Mouse (Mus musculus) left cerebral cortex, postnatal 36 days (tissue): ENCODE results near the gene Gm21976. TPM values are rescaled to one million over a fixed set of nuclear protein-coding genes. Genes with fewer than 3 reads are reported as not detected.

Experiments
- DNase-seq, 2 experiments: peaks; one replicate each; pipeline ENCODE4 v3.0.0; 2021 to 2022; ENCODE audit warnings: low spot score in 2 of 2, mixed read lengths in 1 of 2
- intact Hi-C: fragments of 180-260 bp; cut with DNase I; formaldehyde crosslinking; loops from one replicate; pipeline ENCODE4 v1.15.1; 2025
- total RNA-seq, 2 experiments: library from RNA; stranded (reverse); gene quantifications; 2 replicates each; pipeline ENCODE4 v1.2.3; 2021

Gene Gm21976
- total RNA-seq, 2 experiments from 2014 or later = not detected

DNA sequence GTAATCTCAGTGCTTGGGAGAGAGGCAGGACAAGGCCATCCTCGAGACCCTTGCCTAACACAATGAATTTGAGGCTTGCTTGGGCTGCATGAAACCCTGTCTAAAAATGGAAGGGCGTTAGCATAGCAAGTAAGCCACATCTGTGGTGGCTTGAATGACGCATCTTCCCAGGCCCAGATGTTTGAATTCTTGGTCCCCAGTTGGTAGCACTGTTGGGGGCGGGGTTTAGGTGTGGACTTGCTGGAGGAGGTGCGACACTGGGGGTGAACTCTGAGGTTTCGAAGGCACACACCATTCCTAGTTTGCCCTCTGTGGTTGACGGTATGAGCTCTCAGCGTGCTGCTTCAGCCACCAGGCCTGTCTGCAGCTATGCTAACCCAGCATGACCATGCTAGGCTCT lies 12.0 kb downstream of the Gm21976 start:
- no peak for DNase-seq
- intact Hi-C loops = no loop called here

DNA sequence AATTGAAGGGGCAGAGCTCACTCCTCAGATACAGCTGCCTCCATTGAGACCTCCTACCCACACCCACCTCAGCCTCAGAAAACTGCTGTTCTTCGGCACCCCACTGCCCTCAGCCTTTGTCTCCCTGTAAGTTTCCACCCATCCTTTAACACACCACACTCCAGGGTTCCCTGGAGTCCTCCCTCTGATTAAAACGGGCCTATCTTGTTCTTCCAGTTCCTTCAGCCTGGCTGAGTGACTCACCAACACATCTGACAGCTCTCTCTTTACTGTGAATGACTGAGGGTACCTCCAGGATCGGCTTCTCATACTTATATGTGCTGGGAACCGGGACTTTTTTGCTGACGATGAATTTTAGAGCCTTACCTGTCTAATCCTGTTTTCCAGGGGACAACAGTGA lies 16.4 kb downstream of the Gm21976 start:
- intact Hi-C loops = no loop called here
- DNase-seq = no peak

GRCm38 (mm10) chr13:98297883-98298482 lies 18.3 kb downstream of the Gm21976 start:
- DNase-seq = no peak
- intact Hi-C loops = no loop called here

DNA sequence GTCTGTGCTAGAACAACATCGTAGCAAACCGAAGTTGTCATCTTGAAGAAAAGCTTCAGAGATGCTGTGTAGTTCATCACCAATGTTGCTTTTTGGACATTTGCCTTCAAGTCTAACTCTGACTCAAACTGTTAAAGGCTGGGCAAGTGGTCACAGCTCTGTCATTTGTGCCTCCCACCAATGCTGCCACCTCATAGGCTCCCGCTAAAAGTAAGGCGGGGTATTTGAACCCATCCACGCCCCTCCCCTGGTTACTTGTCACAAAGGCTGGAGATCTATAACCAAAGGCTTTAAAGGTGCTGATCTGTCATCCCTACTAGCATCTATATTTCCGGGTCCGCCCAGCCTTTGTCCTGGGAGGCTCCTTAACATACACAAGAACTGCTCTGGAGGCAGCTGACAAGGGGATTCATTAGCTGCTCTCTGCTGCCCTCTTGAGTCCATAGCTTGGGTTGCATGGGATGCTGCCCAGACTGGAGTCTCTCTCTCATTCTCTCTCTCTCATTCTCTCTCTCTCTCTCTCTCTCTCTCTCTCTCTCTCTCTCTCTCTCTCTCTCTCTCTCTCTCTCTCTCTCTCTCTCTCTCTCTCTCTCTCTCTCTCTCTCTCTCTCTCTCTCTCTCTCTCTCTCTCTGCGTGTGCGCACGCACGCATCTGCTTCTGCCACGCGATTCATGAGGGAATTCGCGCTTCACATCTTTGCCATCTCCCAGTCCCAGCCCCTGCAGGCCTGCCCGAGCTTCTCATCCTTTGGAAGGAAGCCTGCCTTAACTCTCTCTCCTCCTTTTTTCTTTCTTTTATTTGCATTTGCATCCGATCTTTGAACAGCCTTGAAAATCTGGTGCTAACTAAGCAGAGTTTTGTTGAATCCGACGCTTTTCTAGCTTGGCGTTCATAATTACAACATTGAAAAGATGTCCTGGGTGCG lies 19.4 kb downstream of the Gm21976 start:
- DNase-seq = peak; percentile 61 to 75
- intact Hi-C loops = no loop called here

- DNase-seq = no peak
- intact Hi-C loops = no loop called here
These were observed 25.6 kb downstream of the Gm21976 start for GRCm38 (mm10) chr13:98305257-98305656.

GRCm38 (mm10) chr13:98306393-98306792 lies 26.7 kb downstream of the Gm21976 start:
- DNase-seq = no peak
- intact Hi-C loops = no loop called here

GRCm38 (mm10) chr13:98306852-98307475 lies 27.3 kb downstream of the Gm21976 start:
- DNase-seq = peak in 1 of 2 experiments; percentile 9
- intact Hi-C loops = no loop called here

DNA sequence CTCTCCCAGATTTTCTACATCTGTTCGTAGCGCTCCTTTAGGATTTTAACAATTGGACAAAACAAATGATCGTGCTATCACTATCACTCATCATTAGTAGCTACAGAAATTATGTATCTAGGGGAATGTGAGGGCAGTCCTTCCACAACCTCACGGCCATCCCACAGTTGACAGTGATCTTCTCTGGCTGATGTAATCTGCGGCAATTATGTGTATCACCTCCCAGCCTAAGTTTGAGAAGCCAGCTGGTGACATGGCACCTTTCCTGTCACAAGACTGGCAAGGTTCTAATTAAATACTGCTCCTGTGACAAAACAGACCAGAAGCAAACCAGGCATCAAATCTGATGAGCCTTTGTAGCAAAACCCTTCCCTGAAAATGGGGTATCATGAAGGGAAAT lies 28.3 kb downstream of the Gm21976 start:
- no peak for DNase-seq
- intact Hi-C loops = no loop called here

DNA sequence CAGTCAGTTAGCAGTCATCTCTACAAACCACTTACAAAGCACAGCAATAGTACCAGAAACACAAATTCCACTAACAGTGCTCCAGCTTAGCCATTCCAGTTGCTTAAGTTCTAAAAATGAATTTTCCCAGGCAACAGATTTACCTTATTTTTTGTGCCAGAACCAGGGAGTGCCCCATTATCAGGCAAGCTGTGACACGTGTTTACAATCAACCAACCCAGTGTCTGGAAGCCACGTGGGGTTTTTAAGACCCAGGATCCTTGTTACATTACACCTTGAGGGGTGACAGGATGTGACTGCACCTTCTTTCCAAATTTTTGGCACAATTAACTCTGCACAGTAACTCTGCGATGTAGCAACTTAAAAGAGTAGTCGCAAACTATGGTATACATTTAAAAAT lies 29.0 kb downstream of the Gm21976 start:
- DNase-seq = no peak
- intact Hi-C loops = no loop called here

DNA sequence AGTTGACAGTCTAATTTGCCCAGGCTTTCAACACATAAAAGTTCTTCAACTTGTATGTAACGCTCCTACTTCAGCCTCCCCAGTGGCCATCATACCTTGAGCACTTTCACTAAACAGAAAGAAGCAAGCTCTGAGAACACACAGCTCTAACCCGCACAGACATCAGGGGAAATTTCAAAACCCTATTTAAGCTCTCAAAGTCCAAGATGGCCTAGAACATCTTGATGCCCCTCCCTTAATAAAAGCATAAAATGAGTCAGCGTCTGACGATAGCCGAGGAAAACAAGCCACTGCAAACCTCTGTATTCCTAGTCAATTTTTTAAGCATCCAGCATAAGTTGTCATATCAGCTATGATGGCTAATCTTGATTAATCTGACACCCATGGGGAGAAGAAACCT lies 31.9 kb downstream of the Gm21976 start:
- no peak for DNase-seq
- intact Hi-C loops = no loop called here

DNA sequence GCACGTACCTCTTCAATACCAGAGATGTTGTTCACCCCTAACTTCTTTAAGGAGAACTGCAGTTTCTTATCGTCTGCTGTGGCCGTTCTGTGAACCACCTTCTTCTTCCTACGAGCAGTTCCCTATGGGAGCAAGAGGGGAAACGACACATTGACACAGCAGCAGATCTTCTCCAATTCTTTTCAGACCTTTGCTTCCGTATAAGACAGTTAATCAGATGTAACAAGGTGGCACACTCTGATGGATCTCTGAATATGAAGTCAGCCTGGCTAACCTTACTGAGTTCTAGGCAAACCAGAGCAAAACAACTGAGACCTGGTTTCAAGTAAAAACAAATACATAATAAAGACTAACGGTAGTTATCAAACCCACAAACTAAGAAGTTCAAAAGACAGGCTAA lies 33.9 kb downstream of the Gm21976 start:
- DNase-seq = no peak
- intact Hi-C loops = no loop called here

DNA sequence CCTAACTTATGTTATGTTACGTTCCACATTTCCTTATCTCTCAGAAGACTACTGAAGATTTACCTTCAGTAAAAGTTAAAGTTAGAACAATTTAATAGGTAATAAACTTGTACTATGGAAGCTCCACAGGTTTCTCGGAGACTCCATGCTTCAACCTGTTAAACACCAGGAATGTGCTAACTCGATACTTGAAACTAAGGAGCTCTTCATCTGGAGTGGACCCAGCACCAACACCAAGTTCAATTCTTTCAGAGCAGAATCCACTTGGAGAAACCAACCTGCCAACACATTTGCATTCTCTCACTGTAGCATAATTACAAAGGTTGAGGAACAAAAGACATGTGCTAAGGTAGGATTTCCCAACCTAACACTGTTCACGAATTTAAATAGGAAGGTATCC lies 35.4 kb downstream of the Gm21976 start:
- DNase-seq = no peak
- intact Hi-C loops = loop anchor here (5.0 kb wide), 1 partner anchor 53 kb away; the partner anchor contains the start of genes Ankra2 and Utp15

- intact Hi-C loops = loop anchor here (5.0 kb wide), 1 partner anchor 54 kb away; the partner anchor contains the start of genes Ankra2 and Utp15
- no peak for DNase-seq
These were observed 36.4 kb downstream of the Gm21976 start for GRCm38 (mm10) chr13:98316140-98316479.

GRCm38 (mm10) chr13:98316480-98317245 lies 37.0 kb downstream of the Gm21976 start, which contains the start of gene Btf3:
Btf3 (minus strand) TSS chr13:98317006.
- DNase-seq = peak; percentile 93
- intact Hi-C loops = loop anchor here (5.0 kb wide), 1 partner anchor 54 kb away; the partner anchor contains the start of genes Ankra2 and Utp15

DNA sequence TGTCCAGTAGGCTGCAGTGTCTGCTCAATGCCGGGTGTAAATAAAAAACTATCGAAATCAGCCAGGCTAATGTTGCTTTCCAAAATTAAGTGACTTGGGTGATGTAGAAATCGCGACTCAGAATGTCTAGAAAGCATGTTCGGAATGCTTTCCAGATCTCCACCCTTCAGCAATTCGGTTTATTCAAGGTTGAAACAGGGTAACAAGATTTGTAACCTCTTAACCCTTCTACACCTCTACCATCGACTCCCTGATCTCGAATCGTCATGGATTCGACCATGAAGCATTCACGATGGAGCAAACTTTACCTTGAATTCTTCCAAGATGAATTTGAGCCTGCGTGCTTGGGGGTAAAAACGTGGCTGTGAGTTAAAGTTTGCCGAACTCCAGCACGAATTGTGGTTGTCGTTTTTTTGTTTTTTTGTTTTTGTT lies 37.6 kb downstream of the Gm21976 start:
- intact Hi-C loops = loop anchor here (5.0 kb wide), 1 partner anchor 55 kb away; the partner anchor contains the start of genes Ankra2 and Utp15
- no peak for DNase-seq

- no peak for DNase-seq
These were observed 38.2 kb downstream of the Gm21976 start for GRCm38 (mm10) chr13:98317911-98318310.

DNA sequence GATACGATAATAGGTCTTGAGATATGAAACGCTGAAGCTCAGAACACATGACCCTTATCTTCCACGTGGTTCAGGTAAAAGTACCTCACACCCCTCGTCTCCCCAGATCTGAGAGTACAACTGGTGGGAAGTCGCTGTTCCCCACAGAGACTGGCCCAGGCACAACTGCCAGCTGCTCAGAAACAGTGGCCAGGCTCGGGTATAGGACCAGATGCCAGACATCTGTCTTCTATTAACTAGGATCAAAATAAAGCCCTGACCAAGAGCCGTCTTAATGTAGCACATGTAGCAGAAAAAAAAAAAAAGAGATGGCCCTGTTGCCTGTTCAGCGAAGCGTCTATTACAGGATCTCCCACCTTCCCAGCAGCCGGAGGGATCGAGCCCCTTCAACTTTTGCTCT lies 45.3 kb downstream of the Gm21976 start:
- intact Hi-C loops = no loop called here
- DNase-seq = no peak

More at GRCm38 (mm10) chr13:98317911-98318310, 38.2 kb downstream of the Gm21976 start:
- intact Hi-C loops = loop anchor here (5.0 kb wide), 1 partner anchor 56 kb away; the partner anchor contains the start of genes Ankra2 and Utp15

GRCm38 (mm10) chr13:98332106-98332505 lies 52.4 kb downstream of the Gm21976 start:
- no peak for DNase-seq
- intact Hi-C loops = no loop called here

DNA sequence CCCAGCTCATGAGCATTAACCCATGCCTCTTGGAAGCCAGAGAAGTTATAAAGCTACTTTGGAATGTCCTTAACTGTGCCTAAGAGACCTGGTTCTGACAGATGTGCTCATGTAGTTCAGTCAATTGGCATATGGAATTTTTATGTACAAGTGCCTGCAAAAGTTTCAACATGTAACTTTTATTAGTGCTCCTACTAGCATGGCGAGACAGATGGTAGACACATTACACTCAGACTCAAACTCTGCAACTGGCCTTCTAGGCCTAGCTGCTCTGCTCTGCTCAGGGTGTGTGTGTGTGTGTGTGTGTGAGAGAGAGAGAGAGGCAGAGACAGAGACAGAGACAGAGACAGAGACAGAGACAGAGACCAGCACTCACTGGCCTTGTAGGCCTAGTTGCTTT lies 56.5 kb downstream of the Gm21976 start:
- intact Hi-C loops = no loop called here

More for the DNA sequence above, 56.5 kb downstream of the Gm21976 start:
- no peak for DNase-seq
